Mouse (Mus musculus) E14TG2a.4 (cell line): ENCODE measurements at regions not wholly inside any gene's neighbourhood (a gene's known extent, or its start where the extent isn't known, plus 50 kb on each side); places are given as distances from the start of the nearest gene placed in this dataset.

Experiments used
- H3K27me3 ChIP-seq: 2 replicates; pipeline ENCODE4 v1.6.1; 2014; ENCODE audit warnings: low read length, control low read depth; ENCODE audit not compliant: insufficient read depth
- H3K36me3 ChIP-seq: 2 replicates; pipeline ENCODE4 v1.6.1; 2014; ENCODE audit warnings: low read length, control low read depth; ENCODE audit not compliant: insufficient read depth
- H3K4me1 ChIP-seq: replicated peaks from 2 replicates; pipeline ENCODE4 v1.6.1; 2014; ENCODE audit warnings: low read depth, low read length, control low read depth
- H3K4me3 ChIP-seq: replicated peaks from 2 replicates; pipeline ENCODE4 v1.5.1; 2014; ENCODE audit warnings: mild to moderate bottlenecking, low read length
- H3K9me3 ChIP-seq: 2 replicates; pipeline ENCODE4 v1.6.1; 2014; ENCODE audit warnings: low read length, control low read depth
- CTCF ChIP-seq: conservative IDR thresholded peaks from 2 replicates; pipeline ENCODE4 v1.5.1; 2014; ENCODE audit warnings: low read length
- NANOG ChIP-seq: IDR thresholded peaks from 2 replicates; pipeline ENCODE4 v1.6.1; 2014; ENCODE audit warnings: borderline replicate concordance, low read length, mixed read lengths
- POU5F1 ChIP-seq: IDR thresholded peaks from 2 replicates; pipeline ENCODE4 v1.6.1; 2014; ENCODE audit warnings: low read length, borderline replicate concordance

DNA sequence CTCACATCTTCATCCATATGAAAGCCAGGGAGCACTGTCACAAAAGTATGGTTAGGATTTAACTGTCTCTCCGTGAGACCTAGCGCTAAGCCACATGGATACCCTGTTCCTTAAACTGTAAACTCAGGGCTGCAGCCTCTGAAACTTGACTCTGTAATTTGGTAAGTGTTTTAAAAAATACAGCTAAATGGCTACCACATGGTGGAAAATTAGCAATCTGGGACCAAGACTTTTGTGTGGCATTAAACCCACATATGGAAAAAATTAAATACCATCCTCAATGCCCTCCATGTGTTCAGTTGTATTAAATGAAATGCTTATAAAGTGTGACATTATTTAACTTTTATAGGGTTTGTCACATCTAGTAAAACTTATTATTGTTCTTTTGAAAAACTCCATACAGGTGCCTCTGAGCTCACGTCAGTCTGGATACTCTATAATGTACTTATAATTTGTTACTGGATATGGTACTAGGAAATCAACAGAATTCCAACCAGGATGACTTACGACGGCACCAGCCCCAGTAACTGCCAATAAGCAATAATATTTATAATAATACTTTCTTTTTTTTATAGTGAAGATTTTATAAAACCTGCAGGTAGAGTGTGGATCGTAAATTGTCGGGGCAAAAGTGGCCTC, 131.0 kb upstream of the Frg1 start:
- no peak overlapping the region for H3K4me3 ChIP-seq

DNA sequence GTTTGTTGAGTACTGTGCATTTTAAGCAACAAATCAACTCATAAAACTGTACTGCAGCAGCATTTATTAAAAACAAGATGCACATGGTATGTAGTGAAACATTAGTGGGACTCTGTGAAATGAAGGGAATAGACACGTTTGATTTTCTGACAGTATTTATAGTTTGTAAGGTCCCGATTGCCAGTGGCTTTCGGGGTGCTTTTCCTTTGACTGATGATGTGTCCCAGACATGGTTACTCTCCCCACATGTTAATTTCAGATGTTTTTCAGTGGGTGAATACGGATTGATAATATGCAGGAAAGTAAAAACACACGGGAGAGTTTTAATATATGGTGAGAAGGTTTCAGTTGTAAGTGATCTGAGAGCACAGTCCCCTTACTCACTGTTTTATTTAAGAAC, 115.3 kb upstream of the Frg1 start:
- TF ChIP-seq NANOG, result no peak
- no peak for TF ChIP-seq CTCF
- no peak for TF ChIP-seq POU5F1
- Histone ChIP-seq H3K4me1 (no peaks in the 10 kb centered on the region), H3K9me3 (no peaks in the 10 kb centered on the region), H3K36me3 (no peaks in the 10 kb centered on the region), H3K4me3 (no peak overlapping the region), H3K27me3 (no peaks in the 10 kb centered on the region)

More for the DNA sequence above, 131.0 kb upstream of the Frg1 start:
- Histone ChIP-seq H3K27me3 (no peaks in the 10 kb centered on the region), H3K9me3 (no peaks in the 10 kb centered on the region), H3K36me3 (no peaks in the 10 kb centered on the region), H3K4me1 (no peaks in the 10 kb centered on the region)
- TF ChIP-seq CTCF, result no peak
- TF ChIP-seq POU5F1, result no peak
- TF ChIP-seq NANOG, result no peak

DNA sequence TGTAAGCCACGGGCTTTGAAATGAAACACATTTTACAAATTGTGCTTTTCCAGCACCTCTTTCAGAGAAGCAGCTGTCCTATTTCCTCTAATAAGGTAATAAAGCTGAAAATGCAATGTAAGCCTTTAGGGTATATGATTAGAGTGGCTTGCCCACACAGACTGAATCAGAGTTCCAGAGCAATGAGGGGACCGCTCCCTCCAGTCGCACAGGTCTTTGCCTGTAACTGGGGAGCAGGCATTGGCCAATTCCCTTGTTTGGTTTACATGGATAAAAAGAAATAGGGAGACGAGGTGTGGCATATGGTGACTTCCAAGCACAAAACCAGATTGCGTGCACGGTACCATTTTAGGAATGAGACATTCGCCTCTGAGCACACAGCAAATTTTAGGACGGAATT, 112.7 kb upstream of the Frg1 start:
- Histone ChIP-seq H3K4me3 (no peak overlapping the region), H3K27me3 (no peaks in the 10 kb centered on the region), H3K36me3 (no peaks in the 10 kb centered on the region), H3K9me3 (no peaks in the 10 kb centered on the region), H3K4me1 (no peaks in the 10 kb centered on the region)
- TF ChIP-seq NANOG, result no peak
- TF ChIP-seq CTCF, result no peak
- TF ChIP-seq POU5F1, result no peak

DNA sequence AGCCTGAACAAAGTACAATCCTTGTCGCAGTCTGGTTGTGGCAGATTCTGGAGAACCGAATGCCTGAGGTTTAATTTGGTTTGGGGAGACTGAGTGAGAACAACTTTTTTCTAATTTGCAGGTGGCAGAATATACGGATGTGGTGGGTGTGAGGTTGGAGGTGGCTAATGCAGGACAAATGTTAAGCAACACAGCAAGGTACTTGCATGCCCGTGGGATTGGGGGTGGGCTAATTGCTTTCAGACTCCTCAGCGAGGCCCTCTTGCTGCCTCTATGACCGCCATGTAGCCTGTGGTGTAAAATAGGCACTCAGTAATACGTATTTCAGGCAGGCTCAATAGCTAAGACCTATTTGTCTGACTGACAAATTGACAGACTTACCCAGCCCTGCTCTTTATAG, 109.4 kb upstream of the Frg1 start:
- no peak for TF ChIP-seq CTCF
- TF ChIP-seq NANOG, result no peak
- TF ChIP-seq POU5F1, result no peak
- no peaks in the 10 kb centered on the region for H3K9me3 ChIP-seq
- no peaks in the 10 kb centered on the region for H3K4me1 ChIP-seq
- H3K27me3 ChIP-seq, result no peaks in the 10 kb centered on the region
- no peaks in the 10 kb centered on the region for H3K36me3 ChIP-seq
- H3K4me3 ChIP-seq, result no peak overlapping the region

DNA sequence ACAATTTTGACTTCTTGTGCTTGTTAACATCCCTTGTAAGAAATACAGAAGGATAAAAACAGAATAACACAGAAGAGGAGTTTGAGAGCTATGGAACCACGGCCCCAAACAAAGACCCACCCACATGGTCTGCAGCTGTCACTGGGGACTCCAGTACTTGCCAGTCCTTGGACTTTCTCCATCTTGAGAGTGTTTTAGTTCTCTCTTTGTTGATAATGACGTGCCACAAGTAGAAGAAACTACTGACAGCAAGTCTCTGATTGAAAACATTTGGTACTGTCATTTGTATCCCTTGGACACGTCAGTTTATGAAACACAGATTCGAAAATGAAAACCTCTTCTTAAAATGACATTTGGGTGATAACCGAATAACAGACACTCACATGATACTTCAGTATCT, 68.3 kb upstream of the Frg1 start:
- Histone ChIP-seq H3K4me1 (no peaks in the 10 kb centered on the region), H3K36me3 (no peaks in the 10 kb centered on the region), H3K27me3 (no peaks in the 10 kb centered on the region), H3K9me3 (no peaks in the 10 kb centered on the region), H3K4me3 (no peak overlapping the region)
- no peak for TF ChIP-seq POU5F1
- no peak for TF ChIP-seq NANOG
- no peak for TF ChIP-seq CTCF

DNA sequence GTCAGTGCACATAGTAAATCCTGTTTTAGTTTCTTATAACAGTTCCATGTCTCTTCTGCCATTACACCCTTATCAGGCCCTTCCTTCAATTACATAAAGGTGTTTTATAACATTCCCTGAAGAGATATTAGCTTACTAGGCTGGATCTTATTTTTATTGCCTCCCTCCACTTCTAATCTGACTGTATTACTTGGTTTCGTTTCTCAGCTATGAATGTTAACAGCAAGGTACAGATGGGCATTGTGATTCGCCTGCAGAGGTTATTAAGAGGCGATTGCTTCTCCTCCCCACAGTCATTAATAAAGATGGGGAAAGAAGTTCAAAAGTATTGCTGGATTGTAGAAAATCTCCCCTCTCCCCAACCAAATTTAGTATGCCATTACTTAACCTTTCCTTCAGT, 66.4 kb upstream of the Frg1 start:
- no peaks in the 10 kb centered on the region for H3K9me3 ChIP-seq
- no peaks in the 10 kb centered on the region for H3K36me3 ChIP-seq
- no peak overlapping the region for H3K4me3 ChIP-seq
- TF ChIP-seq POU5F1 (no peak), NANOG (no peak), CTCF (no peak)
- no peaks in the 10 kb centered on the region for H3K4me1 ChIP-seq
- no peaks in the 10 kb centered on the region for H3K27me3 ChIP-seq

DNA sequence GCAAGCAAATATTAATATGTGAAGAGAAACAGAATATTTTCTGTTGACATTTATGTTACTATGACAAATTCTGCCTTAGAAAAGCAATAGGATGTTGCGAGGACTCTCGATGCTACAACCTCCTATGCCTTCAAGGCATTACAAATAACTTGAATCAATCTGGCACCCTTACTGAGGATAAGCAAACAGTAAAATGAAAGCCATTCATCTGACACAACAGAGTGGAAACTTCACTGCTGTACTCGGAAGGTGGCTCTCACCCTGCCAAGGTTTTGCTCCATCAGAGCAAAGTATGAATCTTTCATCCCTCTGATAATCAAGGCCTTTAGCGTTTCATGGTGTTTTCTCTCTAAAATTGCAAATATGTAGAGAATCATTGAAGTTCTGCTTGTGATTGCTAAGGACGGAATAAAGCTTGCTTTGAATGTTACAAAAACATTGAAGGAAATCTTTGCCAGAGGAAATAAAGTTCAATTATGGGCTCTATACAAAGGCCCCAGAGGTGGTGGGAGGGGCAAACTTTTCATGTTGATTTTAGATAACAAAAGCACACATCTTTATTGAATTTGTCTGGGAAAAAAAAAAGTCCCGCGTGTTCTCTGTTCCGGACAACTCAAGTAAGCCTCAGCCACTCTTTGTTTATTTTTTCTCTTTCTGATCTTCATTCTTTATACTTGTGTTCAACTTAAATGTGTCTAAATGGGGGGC, 56.3 kb upstream of the Frg1 start:
- no peaks in the 10 kb centered on the region for H3K4me1 ChIP-seq
- TF ChIP-seq POU5F1 (no peak), CTCF (no peak), NANOG (no peak)
- no peak overlapping the region for H3K4me3 ChIP-seq
- no peaks in the 10 kb centered on the region for H3K9me3 ChIP-seq
- no peaks in the 10 kb centered on the region for H3K36me3 ChIP-seq
- no peaks in the 10 kb centered on the region for H3K27me3 ChIP-seq

DNA sequence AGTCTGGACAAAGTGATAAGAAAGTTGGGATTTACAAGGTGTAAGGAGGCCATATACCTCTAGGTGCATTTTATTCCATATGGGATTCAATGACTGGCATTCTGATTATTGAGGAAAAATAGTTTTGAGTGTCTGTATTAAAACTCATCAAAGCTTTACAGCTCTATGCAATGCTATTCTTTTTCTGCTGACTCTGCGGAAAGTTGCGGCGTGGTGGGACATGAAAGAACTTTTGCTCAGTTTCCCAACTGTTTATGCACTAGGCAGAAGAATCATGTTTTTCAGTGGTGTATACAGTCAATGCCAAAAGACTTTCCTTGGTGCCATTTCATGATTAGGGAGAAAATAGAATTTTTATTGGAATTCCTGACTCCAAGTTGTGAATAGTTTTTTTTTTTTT, 55.4 kb upstream of the Frg1 start:
- no peak for TF ChIP-seq CTCF
- no peak for TF ChIP-seq POU5F1
- no peak for TF ChIP-seq NANOG
- no peaks in the 10 kb centered on the region for H3K27me3 ChIP-seq
- no peak overlapping the region for H3K4me3 ChIP-seq
- no peaks in the 10 kb centered on the region for H3K9me3 ChIP-seq
- H3K36me3 ChIP-seq, result no peaks in the 10 kb centered on the region
- no peaks in the 10 kb centered on the region for H3K4me1 ChIP-seq
